Mouse (Mus musculus) natural killer cell, adult 2 months (primary cell): Measurements from ENCODE around the gene Wasf2.
A peak's percentile ranks its signal among the peaks of the same experiment; 100 is the strongest.

ENCODE experiments used
- DNase-seq, 2 experiments: peaks; one replicate each; pipeline ENCODE4 v3.0.0; 2022; ENCODE audit warnings: low spot score in 2 of 2

The Wasf2 gene

DNA sequence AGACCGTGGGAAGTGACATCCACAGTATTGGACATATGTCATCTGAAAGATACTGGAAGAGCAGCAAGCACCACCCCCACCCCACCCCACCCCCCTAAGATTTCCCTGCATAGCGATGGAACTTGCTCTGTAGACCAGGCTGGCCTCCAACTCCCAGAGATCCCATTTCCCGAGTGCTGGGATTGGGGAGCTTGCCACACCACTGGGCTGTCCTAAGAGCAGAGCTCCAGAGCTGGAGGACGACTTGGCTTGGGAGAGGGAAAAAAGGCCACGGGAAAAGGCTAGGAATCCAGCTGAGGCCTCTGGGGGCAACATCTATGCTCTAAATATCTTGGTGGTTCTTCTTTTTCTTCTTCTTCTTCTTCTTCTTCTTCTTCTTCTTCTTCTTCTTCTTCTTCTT is 104.5 kb downstream of the Wasf2 start:
- no peak for DNase-seq

DNA sequence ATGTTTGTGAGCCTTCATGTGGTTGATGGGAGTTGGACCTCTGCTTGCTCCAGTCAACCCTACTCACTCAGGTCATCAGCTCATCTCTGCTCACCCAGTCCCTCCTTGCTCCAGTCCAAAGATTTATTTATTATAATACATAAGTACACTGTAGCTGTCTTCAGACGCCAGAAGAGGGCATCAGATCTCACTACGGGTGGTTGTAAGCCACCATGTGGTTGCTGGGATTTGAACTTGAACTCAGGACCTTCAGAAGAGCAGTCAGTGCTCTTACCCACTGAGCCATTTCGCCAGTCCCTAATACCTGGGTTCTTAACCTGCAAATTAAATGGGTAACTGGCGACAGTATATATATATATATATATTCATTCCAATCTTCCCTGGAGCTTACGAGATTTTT is 105.1 kb downstream of the Wasf2 start:
- no peak for DNase-seq

GRCm38 (mm10) chr4:133237911-133238310 is 107.6 kb downstream of the Wasf2 start:
- DNase-seq: peak in 1 of 2 experiments; percentile 47

GRCm38 (mm10) chr4:133240490-133240921 is 110.2 kb downstream of the Wasf2 start, which contains the start of gene Map3k6:
TSS of gene Map3k6 (plus strand) at chr4:133240818.
- peak in 1 of 2 experiments; percentile 21 for DNase-seq

DNA sequence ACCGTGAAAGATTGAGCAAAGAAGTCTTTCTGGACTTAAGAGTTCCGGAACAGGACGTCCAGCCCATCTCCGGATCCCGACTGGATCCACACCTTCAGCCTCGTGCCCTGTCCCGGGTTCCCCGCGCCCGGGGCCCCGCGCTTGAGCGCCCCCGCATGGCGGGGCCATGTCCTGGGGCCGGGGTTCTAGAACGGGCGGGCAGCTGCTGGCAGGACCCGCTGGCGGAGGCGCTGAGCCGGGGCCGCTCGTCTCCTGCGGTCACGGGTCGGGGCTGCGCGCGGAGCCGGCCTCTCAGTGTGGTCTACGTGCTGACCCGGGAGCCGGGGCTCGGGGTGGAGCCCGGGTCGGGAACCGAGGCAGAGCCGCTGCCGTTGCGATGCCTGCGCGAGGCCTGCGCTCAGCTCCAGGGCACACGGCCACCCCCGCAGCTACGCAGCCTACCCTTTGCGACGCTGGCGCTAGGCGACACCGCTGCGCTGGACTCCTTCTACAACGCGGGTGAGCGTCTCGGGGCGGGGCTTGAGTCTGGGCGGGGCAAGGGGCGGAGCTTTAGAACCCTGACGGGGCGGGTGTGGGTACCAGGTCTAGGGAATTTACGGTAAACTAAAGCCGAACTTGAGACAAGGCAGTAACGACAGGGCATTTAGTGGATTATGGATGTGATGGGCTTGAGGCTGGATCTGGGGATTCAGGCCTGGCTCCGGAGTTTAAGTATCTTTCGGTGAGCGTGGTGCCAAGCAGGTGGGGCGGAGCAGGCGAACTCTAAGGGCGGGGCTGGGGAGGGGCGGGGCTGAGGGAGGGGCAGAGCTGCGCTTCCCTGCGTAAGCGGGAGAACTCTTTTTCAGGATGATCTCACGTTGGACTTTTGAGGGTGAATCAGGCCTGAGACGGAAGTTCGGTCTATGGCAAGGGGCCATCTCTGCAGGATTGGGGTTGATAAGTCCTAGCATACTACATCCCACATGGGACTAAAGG is 110.9 kb downstream of the Wasf2 start:
- peak; percentile 82 to 87 for DNase-seq

- no peak for DNase-seq
These were observed 111.6 kb downstream of the Wasf2 start for GRCm38 (mm10) chr4:133241910-133242309.

- no peak for DNase-seq
These were observed 112.4 kb downstream of the Wasf2 start for GRCm38 (mm10) chr4:133242710-133243109.

- no peak for DNase-seq
These were observed 113.2 kb downstream of the Wasf2 start for GRCm38 (mm10) chr4:133243538-133243937.

GRCm38 (mm10) chr4:133244289-133244688 is 114.0 kb downstream of the Wasf2 start:
- no peak for DNase-seq

DNA sequence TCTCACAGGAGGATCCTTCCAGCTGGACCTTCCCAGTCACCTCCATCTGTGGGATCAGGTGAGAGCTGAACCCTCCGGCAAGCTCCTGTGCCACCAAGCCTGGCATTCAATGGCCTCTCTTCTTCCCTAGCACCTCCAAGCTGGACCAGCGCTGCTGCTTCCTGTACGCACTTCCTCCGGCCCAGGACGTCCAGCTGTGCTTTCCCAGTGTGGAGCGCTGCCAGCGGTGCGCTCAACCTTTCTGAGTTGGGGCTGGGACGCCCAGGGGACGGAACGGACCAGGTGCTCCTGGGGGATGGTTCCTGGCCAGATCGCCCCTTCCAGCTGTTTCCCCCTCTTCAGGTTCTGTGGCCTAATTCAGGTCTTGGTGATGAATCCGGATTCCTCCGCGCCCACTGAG is 116.8 kb downstream of the Wasf2 start:
- no peak for DNase-seq

GRCm38 (mm10) chr4:133247806-133248449 is 117.6 kb downstream of the Wasf2 start:
- DNase-seq: peak in 1 of 2 experiments; percentile 16
